Mouse (Mus musculus): Measurements from ENCODE around the gene Sumo3. TPM values are rescaled to one million over a fixed set of nuclear protein-coding genes. Genes with fewer than 3 reads are reported as not detected.

The Sumo3 gene
- polyA plus RNA-seq, 1 experiment from 2014 or later: 345 TPM

DNA sequence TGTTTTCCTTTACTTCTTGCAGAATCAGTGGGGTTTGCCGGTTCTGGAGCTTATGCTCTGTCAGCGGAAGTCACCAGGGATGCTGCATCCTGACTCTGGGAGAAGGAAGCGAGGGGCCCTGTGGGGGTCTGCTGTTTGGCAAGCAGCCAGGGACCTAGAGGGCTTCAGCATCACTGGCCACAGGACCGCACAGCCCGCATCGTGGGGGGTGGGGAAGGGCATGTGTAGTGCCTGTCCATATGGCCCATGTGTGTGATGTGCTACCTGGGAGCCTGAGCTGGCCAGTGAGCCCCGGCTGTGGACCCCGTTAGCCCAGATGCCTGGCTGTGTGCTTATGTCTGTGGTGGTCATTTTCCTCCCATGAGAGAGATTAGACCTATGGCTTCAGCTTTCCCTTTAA lies 16.1 kb upstream of the Sumo3 start:
- no peak overlapping the region for H3K9ac ChIP-seq (replicated peaks)
- no peak overlapping the region for H3K4me2 ChIP-seq
- no peak overlapping the region for H3K4me3 ChIP-seq (replicated peaks)
- 0 out of 2 replicates have a peak, but pooled peaks cover 3% of the 10 kb centered on the region for H3K9me3 ChIP-seq
- H3K36me3 ChIP-seq: peaks cover 84% of the 10 kb centered on the region
- H3K27me3 ChIP-seq: no peaks in the 10 kb centered on the region
- peaks cover 18% of the 10 kb centered on the region for H3K4me1 ChIP-seq (replicated peaks)
- WGBS: 82% methylated on average over 8 of the region's 8 CpGs
- H3K27ac ChIP-seq: 0 out of 2 replicates have a peak overlapping the region, but pooled peaks have one; percentile 17
- ATAC-seq (ENCODE audit: insufficient number of reproducible peaks, insufficient read depth, low FRiP score, low TSS enrichment, low read depth): no peak

DNA sequence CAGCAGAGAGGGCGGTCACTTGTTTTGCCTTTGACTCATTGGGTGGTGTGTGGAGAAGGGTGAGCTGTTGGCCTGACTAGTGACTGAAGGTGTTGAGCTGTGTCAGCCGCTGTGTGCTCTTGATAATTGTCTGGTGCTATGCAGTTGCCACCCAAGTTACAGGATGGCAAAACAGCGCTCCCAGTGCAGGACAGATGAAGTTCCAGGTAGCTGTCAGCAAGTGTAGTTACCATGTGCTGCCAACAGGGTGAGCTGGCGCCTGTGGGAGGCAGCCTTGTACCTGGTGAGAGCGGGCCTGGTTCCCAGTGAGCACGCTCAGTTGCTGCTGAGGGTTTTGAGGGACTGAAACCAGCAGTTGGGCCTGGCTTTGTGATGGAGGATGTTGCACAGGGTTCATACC lies 15.1 kb upstream of the Sumo3 start:
- H3K4me3 ChIP-seq (replicated peaks): no peak overlapping the region
- no peak overlapping the region for H3K4me2 ChIP-seq
- 0 out of 2 replicates have a peak, but pooled peaks cover 3% of the 10 kb centered on the region for H3K9me3 ChIP-seq
- WGBS: 45% methylated on average over 6 of the region's 6 CpGs
- peaks cover 18% of the 10 kb centered on the region for H3K4me1 ChIP-seq (replicated peaks)
- H3K36me3 ChIP-seq: peaks cover 90% of the 10 kb centered on the region
- no peaks in the 10 kb centered on the region for H3K27me3 ChIP-seq
- H3K9ac ChIP-seq (replicated peaks): no peak overlapping the region
- peak; percentile 80 for ATAC-seq (ENCODE audit: insufficient number of reproducible peaks, insufficient read depth, low FRiP score, low TSS enrichment, low read depth)
- H3K27ac ChIP-seq: no peak overlapping the region

DNA sequence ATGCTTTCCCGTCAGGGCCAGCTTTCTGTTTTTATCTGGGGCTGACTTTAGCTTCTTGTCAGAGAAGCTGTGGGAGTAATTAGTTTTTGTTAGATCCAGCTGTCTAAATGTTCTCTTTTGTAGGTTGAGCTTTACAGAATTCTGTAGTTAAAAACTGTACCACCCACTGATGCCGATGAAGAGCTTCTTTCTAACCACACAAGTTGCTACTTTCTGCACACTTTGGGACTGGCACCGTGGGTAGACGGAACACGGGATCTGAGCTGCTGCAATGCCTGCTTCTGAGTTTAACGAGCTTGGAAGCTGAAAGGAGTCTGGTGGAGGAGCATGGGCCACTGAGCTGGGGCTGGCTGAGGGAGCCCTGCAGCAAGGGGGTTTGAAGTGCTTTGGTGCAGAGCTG lies 14.4 kb upstream of the Sumo3 start:
- H3K27ac ChIP-seq: no peak overlapping the region
- WGBS: 58% methylated on average over 6 of the region's 6 CpGs
- H3K4me1 ChIP-seq (replicated peaks): peaks cover 18% of the 10 kb centered on the region
- no peak for ATAC-seq (ENCODE audit: insufficient number of reproducible peaks, insufficient read depth, low FRiP score, low TSS enrichment, low read depth)
- no peak overlapping the region for H3K4me2 ChIP-seq
- H3K9ac ChIP-seq (replicated peaks): no peak overlapping the region; the same call in 1 of the 2 replicates
- no peaks in the 10 kb centered on the region for H3K27me3 ChIP-seq
- H3K36me3 ChIP-seq: peaks cover 92% of the 10 kb centered on the region
- H3K9me3 ChIP-seq: 0 out of 2 replicates have a peak, but pooled peaks cover 3% of the 10 kb centered on the region
- no peak overlapping the region for H3K4me3 ChIP-seq (replicated peaks)

DNA sequence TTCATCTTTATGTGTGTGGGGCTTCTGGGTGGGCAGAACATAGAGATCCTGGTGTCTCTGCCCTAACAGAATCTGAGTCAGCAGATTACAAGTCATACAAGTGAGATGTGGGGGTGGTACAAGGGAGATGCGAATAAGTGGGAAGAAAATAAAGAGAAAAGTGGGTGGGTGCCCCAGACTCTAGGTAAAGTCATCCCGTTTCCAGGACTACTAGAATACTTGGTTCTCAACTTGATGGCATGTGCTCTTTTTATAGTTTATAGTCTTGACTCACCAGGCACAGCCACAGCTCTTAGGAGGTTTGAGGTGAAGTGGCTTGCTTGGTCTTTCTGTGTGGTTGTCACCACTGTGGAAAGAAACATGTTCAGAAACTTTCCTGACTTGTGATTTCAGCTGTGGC lies 9.8 kb upstream of the Sumo3 start:
- 95% methylated on average over 2 of the region's 2 CpGs for WGBS
- H3K36me3 ChIP-seq: peaks cover 77% of the 10 kb centered on the region

DNA sequence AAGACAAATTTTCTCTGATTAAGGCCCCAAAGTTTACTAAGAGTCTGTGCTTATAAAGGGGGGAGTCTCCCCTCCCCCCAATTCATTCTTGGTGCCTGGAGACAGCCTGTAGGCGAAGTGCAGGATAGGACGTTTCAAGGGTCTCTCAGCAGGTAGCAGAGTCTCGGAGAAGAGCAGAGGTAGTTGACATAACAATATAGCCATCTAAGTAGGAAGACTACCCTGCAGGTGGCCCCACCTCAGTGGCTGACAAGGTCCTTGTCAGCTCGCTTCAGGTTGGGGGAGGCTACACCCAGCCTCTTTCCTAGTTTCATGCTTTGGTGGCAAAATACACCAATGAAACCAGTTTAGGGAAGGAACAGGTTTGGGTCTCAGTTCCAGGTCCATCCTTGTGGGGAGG lies 2.9 kb upstream of the Sumo3 start:
- ATAC-seq (ENCODE audit: insufficient number of reproducible peaks, insufficient read depth, low FRiP score, low TSS enrichment, low read depth): no peak
- 63% methylated on average over 4 of the region's 4 CpGs for WGBS
- Histone ChIP-seq H3K27ac (no peak overlapping the region), H3K4me3 (replicated peaks) (no peak overlapping the region), H3K27me3 (no peaks in the 10 kb centered on the region), H3K4me1 (replicated peaks) (peaks cover 12% of the 10 kb centered on the region), H3K36me3 (peaks cover 18% of the 10 kb centered on the region), H3K9ac (replicated peaks) (no peak overlapping the region), H3K4me2 (no peak overlapping the region), H3K9me3 (0 out of 2 replicates have a peak, but pooled peaks cover 7% of the 10 kb centered on the region)

More for the DNA sequence above, 9.8 kb upstream of the Sumo3 start:
- no peak overlapping the region for H3K9ac ChIP-seq (replicated peaks)
- no peak overlapping the region for H3K27ac ChIP-seq
- H3K4me2 ChIP-seq: no peak overlapping the region
- H3K4me1 ChIP-seq (replicated peaks): no peaks in the 10 kb centered on the region
- no peaks in the 10 kb centered on the region for H3K27me3 ChIP-seq
- no peak overlapping the region for H3K4me3 ChIP-seq (replicated peaks)
- 0 out of 2 replicates have a peak, but pooled peaks cover 3% of the 10 kb centered on the region for H3K9me3 ChIP-seq
- ATAC-seq (ENCODE audit: insufficient number of reproducible peaks, insufficient read depth, low FRiP score, low TSS enrichment, low read depth): no peak

DNA sequence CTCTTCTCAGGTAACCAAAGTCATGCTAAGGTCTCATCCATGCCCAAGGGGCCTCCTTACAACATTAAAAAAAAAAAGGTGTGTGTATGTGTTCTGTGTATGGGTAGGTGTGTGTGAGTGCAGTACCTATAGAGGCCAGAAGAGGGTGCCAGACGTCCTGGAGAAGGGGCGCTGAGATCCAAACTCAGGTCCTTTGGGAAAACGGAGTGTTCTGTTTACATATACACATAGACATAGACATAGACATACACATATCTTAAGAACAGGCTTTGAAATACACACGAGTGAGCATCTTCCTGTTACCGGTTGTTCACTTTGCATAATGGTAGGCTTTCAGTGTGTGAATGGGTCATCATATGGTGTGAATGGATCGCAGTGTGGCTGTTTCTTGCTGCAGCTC lies 1.8 kb upstream of the Sumo3 start:
- Histone ChIP-seq H3K36me3 (peaks cover 15% of the 10 kb centered on the region), H3K9me3 (0 out of 2 replicates have a peak, but pooled peaks cover 7% of the 10 kb centered on the region), H3K9ac (replicated peaks) (no peak overlapping the region), H3K4me1 (replicated peaks) (peaks cover 12% of the 10 kb centered on the region), H3K4me2 (no peak overlapping the region), H3K27me3 (no peaks in the 10 kb centered on the region), H3K27ac (no peak overlapping the region), H3K4me3 (replicated peaks) (no peak overlapping the region)
- no peak for ATAC-seq (ENCODE audit: insufficient number of reproducible peaks, insufficient read depth, low FRiP score, low TSS enrichment, low read depth)
- WGBS: 92% methylated on average over 6 of the region's 6 CpGs

DNA sequence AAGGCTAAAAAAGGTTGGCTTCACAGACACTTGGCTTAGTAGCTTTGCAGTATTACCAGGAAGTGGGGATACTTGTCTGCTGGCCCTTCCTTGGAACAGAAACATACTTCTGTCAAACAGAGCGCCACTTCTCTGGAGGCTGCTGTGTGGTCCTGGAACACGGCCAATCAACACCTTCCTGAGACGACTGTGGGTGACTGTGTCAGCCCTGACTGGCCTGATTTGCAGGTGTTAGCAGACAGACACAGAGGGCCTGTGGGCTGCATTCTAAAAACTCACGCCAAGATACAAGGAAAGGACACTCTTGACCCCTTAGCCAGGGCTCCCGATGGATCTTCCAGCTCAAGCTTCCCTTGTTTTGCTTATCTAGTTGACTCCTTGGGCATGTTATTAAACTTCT lies 939 bp upstream of the Sumo3 start:
- Histone ChIP-seq H3K4me1 (replicated peaks) (peaks cover 12% of the 10 kb centered on the region), H3K4me3 (replicated peaks) (no peak overlapping the region), H3K27ac (peak overlapping the region; percentile 94), H3K9me3 (0 out of 2 replicates have a peak, but pooled peaks cover 7% of the 10 kb centered on the region), H3K36me3 (peaks cover 21% of the 10 kb centered on the region), H3K9ac (replicated peaks) (no peak overlapping the region), H3K27me3 (no peaks in the 10 kb centered on the region), H3K4me2 (no peak overlapping the region)
- 78% methylated on average over 5 of the region's 5 CpGs for WGBS
- ATAC-seq (ENCODE audit: insufficient number of reproducible peaks, insufficient read depth, low FRiP score, low TSS enrichment, low read depth): no peak

DNA sequence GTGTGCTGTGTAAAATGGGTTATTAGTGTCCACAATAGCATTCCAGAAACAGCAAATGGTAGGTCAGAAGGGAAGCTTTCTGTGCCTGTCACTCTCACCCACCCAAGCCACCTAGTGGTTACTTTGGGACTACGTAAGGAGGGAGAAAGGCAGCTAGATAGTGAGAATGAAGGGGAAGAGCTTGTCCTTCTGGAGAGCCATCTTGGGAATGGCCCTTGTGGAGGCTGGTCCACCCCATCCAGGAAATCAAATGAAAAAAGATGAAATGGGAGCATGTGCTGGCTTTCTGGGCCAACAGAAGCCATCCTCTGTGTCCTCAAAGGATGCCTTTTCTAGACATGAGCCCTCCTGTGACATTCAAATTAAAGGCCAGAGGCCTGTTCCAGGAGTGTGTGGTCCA lies 529 bp upstream of the Sumo3 start:
- Histone ChIP-seq H3K9ac (replicated peaks) (peak overlapping the region; percentile 82), H3K27ac (peak overlapping the region; percentile 94), H3K9me3 (0 out of 2 replicates have a peak, but pooled peaks cover 7% of the 10 kb centered on the region), H3K4me3 (replicated peaks) (peak overlapping the region; percentile 60), H3K27me3 (no peaks in the 10 kb centered on the region), H3K4me2 (peak overlapping the region; percentile 85), H3K36me3 (peaks cover 25% of the 10 kb centered on the region), H3K4me1 (replicated peaks) (peaks cover 12% of the 10 kb centered on the region)
- WGBS: 69% methylated on average over 1 of the region's 1 CpGs
- peak; percentile 1; the same call in 1 of the 2 replicates for ATAC-seq (ENCODE audit: insufficient number of reproducible peaks, insufficient read depth, low FRiP score, low TSS enrichment, low read depth)

DNA sequence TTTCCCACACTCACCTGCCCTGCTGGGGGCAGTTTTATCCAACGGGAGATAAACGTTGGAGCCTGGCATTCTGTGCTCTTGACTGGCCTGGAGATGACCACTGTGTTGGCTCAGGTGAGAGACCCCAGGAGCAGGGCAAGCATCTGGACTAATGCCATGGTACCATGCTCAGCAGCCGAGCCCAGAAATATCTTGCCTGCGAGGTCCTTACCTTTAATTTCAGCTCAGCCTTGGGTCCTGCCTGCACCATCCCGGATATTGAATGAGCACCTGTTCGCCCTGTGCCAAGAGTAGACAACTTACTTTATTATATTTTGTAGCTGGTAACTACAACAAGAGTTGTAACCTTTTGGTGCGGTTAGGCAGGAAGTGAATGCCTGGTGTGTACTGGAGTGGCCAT lies 958 bp downstream of the Sumo3 start:
- Histone ChIP-seq H3K27ac (peak overlapping the region; percentile 94; the same call in 1 of the 2 replicates), H3K36me3 (peaks cover 40% of the 10 kb centered on the region), H3K9me3 (0 out of 2 replicates have a peak, but pooled peaks cover 7% of the 10 kb centered on the region), H3K27me3 (no peaks in the 10 kb centered on the region), H3K4me3 (replicated peaks) (peak overlapping the region; percentile 60), H3K9ac (replicated peaks) (peak overlapping the region; percentile 82), H3K4me2 (peak overlapping the region; percentile 85), H3K4me1 (replicated peaks) (peaks cover 12% of the 10 kb centered on the region)
- WGBS: 47% methylated on average over 7 of the region's 7 CpGs
- no peak for ATAC-seq (ENCODE audit: insufficient number of reproducible peaks, insufficient read depth, low FRiP score, low TSS enrichment, low read depth)

DNA sequence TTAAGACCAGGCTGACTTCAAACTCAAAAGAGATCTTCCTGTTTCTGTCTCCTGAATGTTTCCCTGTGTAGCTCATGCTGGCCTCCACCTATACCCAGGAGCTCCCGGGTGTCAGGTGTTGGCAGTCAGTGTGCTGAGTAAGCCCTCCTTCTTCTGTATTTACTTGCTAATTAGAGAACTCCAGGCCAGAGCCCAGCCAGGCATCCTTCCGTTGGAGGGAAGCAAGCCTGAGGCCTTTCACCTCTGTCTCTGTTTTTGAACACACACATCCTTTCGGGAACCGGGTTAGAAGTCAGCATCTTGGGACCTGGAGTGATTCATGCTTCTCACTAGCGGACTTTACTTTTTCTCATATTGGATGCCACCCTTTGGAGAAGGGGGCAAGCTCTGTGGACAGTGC lies 1.5 kb downstream of the Sumo3 start:
- Histone ChIP-seq H3K36me3 (peaks cover 45% of the 10 kb centered on the region), H3K27me3 (no peaks in the 10 kb centered on the region), H3K27ac (no peak overlapping the region), H3K4me1 (replicated peaks) (peaks cover 12% of the 10 kb centered on the region), H3K4me2 (peak overlapping the region; percentile 85), H3K9me3 (0 out of 2 replicates have a peak, but pooled peaks cover 7% of the 10 kb centered on the region), H3K4me3 (replicated peaks) (peak overlapping the region; percentile 60), H3K9ac (replicated peaks) (no peak overlapping the region)
- 72% methylated on average over 5 of the region's 5 CpGs for WGBS
- no peak for ATAC-seq (ENCODE audit: insufficient number of reproducible peaks, insufficient read depth, low FRiP score, low TSS enrichment, low read depth)

DNA sequence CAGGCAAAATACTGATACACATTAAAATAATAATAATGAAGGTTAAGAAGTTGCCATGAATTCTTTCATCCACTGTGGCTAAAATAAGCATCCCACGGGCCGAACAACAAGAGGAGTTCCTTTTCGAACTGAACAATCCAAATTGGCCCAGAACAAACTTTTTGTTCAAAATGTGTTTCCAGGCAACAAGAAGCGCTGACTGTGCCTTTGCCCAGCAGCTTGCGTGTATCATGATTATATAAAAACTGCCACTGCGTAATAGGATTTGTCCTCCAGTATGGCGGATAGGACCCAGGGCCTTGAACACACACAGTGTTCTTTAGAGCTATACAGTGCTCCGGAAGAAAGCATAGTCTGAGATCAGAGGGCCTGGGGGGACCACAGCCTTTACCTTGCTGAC lies 2.7 kb downstream of the Sumo3 start:
- H3K9ac ChIP-seq (replicated peaks): no peak overlapping the region
- no peak for ATAC-seq (ENCODE audit: insufficient number of reproducible peaks, insufficient read depth, low FRiP score, low TSS enrichment, low read depth)
- WGBS: 95% methylated on average over 8 of the region's 8 CpGs
- H3K4me2 ChIP-seq: no peak overlapping the region
- H3K4me1 ChIP-seq (replicated peaks): peaks cover 12% of the 10 kb centered on the region
- peaks cover 57% of the 10 kb centered on the region for H3K36me3 ChIP-seq
- no peak overlapping the region for H3K27ac ChIP-seq
- no peak overlapping the region for H3K4me3 ChIP-seq (replicated peaks)
- 0 out of 2 replicates have a peak, but pooled peaks cover 7% of the 10 kb centered on the region for H3K9me3 ChIP-seq
- H3K27me3 ChIP-seq: no peaks in the 10 kb centered on the region
